Mouse (Mus musculus) kidney, adult 9 months (tissue): ENCODE data around the gene Palm.

Experiments used
- DNase-seq: peaks from one replicate; pipeline ENCODE4 v3.0.0; 2022

Gene Palm

GRCm38 (mm10) chr10:79856704-79857451, 63.5 kb downstream of the Palm start:
- DNase-seq, result peak; percentile 25

- DNase-seq, result peak; percentile 81
Measured at GRCm38 (mm10) chr10:79857452-79857811, 64.1 kb downstream of the Palm start.

DNA sequence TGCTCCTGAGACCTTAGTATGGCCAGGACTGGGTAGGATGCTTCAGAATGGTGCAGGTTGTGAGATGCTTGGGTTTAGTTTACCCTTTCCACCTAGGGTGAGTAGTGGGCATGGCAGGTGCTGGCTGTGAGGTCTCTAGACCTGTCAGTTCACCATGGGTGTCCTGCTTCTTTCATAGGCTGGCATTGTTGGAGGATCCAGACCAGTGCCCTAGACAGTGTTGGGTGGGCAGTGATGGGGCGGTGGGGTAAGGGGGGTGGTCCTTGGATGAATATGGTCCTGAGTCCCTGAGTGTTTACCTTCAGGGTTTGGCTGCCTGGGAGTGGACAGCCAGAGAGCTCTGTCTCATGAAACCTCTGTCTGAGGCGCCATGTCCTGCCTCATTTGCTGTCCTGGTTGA, 64.5 kb downstream of the Palm start:
- DNase-seq, result no peak

DNA sequence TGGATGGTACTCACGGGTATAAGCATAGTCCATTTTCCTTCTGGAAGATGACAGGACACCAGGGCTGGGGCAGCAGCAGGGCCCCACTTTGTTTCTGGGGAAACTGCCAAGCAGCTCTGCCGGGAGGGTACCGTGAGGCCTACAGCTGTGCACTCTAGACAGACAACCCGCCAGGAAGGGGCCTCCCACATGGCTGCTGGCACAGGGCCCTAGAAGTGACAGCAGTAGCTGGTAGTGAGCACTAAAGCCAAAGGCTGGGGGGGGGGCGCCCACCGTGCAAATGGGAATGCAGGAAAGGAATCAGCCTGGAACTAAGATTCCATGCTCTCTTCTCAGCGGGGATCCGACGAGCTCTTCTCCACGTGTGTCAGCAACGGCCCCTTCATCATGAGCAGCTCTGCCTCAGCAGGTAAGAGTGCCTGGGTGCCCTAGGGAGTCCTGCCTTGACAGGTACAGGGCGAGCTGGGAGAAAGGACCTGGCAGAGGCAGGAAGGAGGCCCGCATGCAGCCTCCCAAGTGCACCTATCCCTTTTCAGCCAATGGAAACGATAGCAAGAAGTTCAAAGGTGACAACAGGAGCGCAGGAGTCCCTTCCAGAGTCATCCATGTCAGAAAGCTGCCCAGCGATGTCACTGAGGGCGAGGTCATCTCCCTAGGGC, 65.2 kb downstream of the Palm start:
- DNase-seq, result peak; percentile 70

DNA sequence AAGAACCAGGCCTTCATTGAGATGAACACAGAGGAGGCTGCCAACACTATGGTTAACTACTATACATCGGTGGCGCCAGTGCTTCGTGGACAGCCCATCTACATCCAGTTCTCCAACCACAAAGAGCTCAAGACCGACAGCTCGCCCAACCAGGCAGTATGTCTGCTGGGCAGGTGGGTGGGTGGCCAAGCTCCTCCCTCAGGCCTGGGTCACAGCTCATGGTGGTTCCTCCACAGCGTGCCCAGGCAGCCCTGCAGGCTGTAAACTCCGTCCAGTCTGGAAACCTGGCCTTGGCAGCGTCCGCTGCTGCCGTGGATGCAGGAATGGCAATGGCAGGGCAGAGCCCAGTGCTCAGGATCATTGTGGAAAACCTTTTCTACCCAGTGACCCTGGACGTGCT, 65.7 kb downstream of the Palm start:
- no peak for DNase-seq

DNA sequence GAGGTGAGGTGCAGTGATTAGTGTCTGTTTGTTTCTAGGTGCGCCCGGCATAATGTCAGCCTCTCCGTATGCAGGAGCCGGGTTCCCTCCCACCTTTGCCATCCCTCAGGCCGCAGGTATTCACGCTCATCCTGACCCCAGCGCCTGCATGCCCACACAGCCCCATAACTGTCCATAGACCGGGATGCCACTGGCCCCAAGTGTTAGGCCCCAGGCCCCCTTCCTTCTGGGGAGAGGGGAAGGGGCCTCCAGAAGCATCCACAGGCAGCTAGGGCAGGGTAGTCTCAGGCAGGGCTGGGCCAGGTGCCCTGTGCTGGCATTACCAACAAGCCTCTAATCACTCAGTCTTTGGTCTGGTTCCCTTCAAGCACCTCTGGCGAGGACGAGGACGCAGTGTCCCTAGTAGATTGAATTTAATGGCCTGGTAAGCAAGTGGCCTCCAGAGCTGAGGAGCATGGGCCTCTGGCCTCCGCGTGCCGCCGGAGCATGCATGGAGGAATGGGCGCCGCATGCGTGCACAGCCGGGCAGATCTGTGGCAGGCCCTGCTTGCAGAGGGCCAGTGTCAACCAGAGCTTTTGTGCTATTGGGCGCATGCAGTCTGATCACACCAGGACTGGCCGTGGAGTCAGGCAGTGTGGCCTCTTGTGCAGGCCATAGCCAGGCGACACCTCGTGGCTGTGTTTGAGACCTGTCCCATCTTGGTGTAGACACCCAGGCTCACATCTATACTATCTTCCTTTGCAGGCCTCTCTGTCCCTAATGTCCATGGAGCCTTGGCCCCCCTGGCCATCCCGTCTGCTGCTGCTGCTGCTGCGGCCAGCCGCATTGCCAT, 66.9 kb downstream of the Palm start:
- peak; percentile 25 for DNase-seq

- peak; percentile 76 for DNase-seq
Measured at GRCm38 (mm10) chr10:79861230-79862048, 68.1 kb downstream of the Palm start.

DNA sequence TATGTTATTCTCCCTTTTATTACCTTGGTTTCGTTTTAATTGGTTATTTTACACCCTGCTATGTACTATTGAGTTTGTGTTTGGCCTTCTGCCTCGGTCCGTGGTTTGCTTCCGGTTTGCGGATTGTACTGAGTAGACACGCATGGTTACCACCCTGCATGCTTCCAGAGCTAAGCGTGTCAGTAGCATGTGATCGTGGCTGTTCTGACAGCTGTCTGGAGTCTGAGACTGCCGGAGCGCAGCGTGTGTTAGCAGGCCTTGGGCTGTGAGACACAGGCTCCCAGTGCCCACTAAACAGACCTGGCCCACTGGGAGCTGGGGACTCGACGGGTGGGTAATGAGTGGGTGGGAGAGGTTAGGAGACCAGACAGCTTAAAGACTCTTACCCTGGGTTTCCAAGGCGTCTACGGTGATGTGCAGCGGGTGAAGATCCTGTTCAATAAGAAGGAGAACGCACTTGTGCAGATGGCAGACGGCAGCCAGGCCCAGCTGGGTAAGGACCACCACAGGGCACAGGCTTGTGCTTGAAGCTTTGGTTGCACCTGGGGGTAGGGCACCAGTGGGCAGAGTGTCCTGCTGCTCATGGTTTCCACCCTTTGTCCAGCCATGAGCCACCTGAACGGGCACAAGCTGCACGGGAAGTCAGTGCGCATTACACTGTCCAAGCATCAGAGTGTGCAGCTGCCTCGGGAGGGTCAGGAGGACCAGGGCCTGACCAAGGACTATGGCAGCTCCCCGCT, 68.8 kb downstream of the Palm start:
- DNase-seq, result peak; percentile 14

GRCm38 (mm10) chr10:79862925-79863324, 69.6 kb downstream of the Palm start:
- peak; percentile 35 for DNase-seq

DNA sequence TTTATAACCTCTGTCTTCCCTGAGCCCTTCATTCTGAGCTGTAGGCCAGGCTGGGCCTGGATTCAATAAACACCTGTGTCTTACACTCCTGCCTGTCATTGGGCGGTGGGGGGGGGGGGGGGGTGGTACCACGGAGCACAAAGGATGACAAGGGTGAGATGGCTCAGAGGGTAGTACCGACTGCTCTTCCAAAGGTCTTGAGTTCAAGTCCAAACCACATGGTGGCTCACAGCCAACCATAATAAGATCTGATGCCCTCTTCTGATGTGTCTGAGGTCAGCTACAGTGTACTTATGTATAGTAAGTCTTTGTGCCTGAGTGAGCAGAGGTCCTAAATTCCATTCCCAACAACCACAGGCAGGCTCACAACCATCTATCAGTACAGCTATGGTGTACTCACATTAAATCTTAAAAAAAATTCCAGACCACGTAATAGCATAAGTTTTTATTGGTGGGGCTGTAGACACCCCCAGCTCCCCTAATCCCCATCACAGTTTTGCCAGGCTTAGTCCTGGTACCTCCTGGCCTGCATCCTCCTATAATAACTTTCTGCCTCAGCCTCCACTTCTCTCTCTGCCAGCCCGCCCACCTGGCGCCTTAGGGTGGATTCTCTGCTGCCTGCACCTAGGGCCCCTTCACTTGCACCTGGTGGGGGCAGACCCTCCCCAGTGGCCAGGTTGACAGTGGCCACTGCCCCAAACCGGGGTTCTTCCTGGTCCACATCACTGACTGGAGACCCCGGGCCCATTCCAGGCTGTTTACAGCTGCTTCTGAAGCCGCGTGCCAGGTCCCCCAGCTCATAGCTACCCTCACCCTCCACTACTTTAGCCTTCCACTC, 71.2 kb downstream of the Palm start:
- DNase-seq, result peak; percentile 32

- peak; percentile 17 for DNase-seq
Measured at GRCm38 (mm10) chr10:79865189-79865601, 71.8 kb downstream of the Palm start.

DNA sequence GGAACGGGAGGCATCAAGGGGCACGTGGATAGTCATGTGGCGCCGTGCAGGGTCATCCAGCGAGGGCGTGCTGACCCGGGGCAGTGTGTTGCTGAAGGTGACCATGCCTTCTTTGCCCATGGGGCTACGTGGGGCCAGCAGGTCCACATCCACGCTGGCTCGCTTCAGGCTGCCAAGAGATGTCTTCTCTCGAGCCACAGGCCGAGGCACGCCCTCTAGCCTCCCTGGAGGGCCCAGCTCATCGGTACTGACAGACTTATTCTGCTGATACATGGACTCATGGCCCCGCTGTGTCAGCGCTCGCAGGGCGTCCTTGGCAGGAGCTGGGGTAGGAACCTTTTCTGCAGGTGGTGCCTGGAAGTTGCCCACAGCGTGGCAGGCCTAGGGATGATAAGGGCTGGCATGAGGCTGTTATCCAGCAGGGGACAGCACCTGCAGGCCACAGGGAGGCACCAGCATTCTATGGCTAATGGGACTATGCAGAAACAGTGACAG, 72.5 kb downstream of the Palm start:
- peak; percentile 73 for DNase-seq

DNA sequence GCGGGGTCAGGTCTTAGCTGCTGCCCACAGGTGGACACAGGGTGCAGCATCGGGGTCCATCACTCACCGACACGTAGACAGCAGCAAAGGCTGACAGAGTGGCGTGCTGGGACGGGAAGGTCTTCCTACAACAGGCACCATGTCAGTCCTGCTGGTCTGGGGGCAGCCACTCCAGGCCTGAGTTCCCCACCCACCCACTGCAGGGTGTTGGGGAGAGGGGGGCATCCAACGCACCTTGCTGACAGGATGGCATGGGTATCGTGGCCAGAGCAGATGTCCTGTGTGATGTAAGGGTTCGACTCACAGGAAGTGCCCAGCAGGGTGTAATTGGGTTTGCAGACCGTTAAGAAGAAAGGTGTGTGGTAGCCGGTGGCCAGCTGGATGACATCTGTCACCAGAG, 73.2 kb downstream of the Palm start:
- no peak for DNase-seq
